Mouse (Mus musculus): Measurements from ENCODE around the gene Ccdc81.

DNA sequence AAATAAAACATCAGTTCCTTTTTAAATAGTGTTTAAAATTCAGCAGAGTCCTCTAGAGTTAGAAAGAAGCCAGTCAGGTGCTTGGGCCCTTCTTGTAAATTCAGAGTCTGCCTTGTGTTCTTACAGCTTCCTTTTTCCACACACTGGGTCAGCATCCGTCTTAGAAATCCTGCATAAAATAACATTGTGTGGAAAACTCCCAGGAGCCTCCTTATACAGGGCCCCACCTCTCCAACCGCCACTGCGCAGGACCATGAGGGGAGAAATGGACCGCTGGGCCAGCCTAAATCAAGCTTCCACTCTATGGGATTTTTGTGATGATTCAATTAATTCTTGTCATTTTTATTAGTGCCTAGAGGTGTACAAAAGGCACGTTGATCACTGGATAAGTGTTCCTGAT lies 12.0 kb downstream of the Ccdc81 start:
- TF ChIP-seq CTCF (IDR thresholded peaks at IDR 0.05; ENCODE audit: borderline replicate concordance, insufficient read depth, low read length) (no peak), POLR2A (IDR thresholded peaks at IDR 0.05; ENCODE audit: low read depth, low read length) (no peak)
